Mouse (Mus musculus): Measurements from ENCODE around the gene Gas2l1. TPM values are rescaled to one million over a fixed set of nuclear protein-coding genes. Genes with fewer than 3 reads are reported as not detected.
A peak's percentile ranks its signal among the peaks of the same experiment; 100 is the strongest.
"Not testable (repeated sequence)": the region's sequence is repeated elsewhere in the genome, so short reads cannot be mapped to it uniquely, and the experiment has no call there.

Gene Gas2l1
- polyA plus RNA-seq, 1 experiment = 28.4 TPM

- Histone ChIP-seq H3K27me3 (ENCODE audit: control insufficient read depth, insufficient read depth, low read length, poor library complexity, severe bottlenecking) (no peaks in the 10 kb centered on the region), H3K36me3 (ENCODE audit: control insufficient read depth, insufficient read depth, low read length, poor library complexity, severe bottlenecking) (peaks cover 27% of the 10 kb centered on the region), H3K27ac (ENCODE audit: insufficient read depth, low read length) (no peak overlapping the region), H3K4me1 (ENCODE audit: control insufficient read depth, insufficient read depth, low read length) (peaks cover 3% of the 10 kb centered on the region), H3K4me3 (ENCODE audit: low read depth, low read length) (no peak overlapping the region), H3K9ac (ENCODE audit: low read depth, poor library complexity, severe bottlenecking) (peak overlapping the region; percentile 99), H3K9me3 (replicated peaks; ENCODE audit: control insufficient read depth, insufficient read depth, low read length, poor library complexity, severe bottlenecking) (no peaks in the 10 kb centered on the region)
- TF ChIP-seq POLR2A (IDR thresholded peaks at IDR 0.05; ENCODE audit: insufficient read depth, low read length) = no peak
- no peak for TF ChIP-seq CTCF (IDR thresholded peaks at IDR 0.05; ENCODE audit: low read depth, low read length)
These were observed 31.4 kb upstream of the Gas2l1 start for GRCm38 (mm10) chr11:5096480-5097020.

GRCm38 (mm10) chr11:5095877-5096276 lies 30.8 kb upstream of the Gas2l1 start:
- Histone ChIP-seq H3K4me1 (ENCODE audit: control insufficient read depth, insufficient read depth, low read length) (peaks cover 2% of the 10 kb centered on the region), H3K36me3 (ENCODE audit: control insufficient read depth, insufficient read depth, low read length, poor library complexity, severe bottlenecking) (peaks cover 33% of the 10 kb centered on the region), H3K9me3 (replicated peaks; ENCODE audit: control insufficient read depth, insufficient read depth, low read length, poor library complexity, severe bottlenecking) (no peaks in the 10 kb centered on the region), H3K4me3 (ENCODE audit: low read depth, low read length) (peak overlapping the region; percentile 13; the same call in 1 of the 2 replicates), H3K27me3 (ENCODE audit: control insufficient read depth, insufficient read depth, low read length, poor library complexity, severe bottlenecking) (no peaks in the 10 kb centered on the region), H3K9ac (ENCODE audit: low read depth, poor library complexity, severe bottlenecking) (peak overlapping the region; percentile 99; the same call in 1 of the 2 replicates), H3K27ac (ENCODE audit: insufficient read depth, low read length) (no peak overlapping the region)
- no peak for TF ChIP-seq EP300 (IDR thresholded peaks at IDR 0.05; ENCODE audit: insufficient read depth, low read depth, low read length)
- TF ChIP-seq CTCF (IDR thresholded peaks at IDR 0.05; ENCODE audit: low read depth, low read length) = no peak
- TF ChIP-seq POLR2A (IDR thresholded peaks at IDR 0.05; ENCODE audit: insufficient read depth, low read length) = no peak

GRCm38 (mm10) chr11:5091706-5092105 lies 26.6 kb upstream of the Gas2l1 start:
- peaks cover 74% of the 10 kb centered on the region for H3K36me3 ChIP-seq (ENCODE audit: control insufficient read depth, insufficient read depth, low read length, poor library complexity, severe bottlenecking)
- H3K27me3 ChIP-seq (ENCODE audit: control insufficient read depth, insufficient read depth, low read length, poor library complexity, severe bottlenecking) = no peaks in the 10 kb centered on the region
- no peak overlapping the region for H3K27ac ChIP-seq (ENCODE audit: insufficient read depth, low read length)
- no peak for TF ChIP-seq POLR2A (IDR thresholded peaks at IDR 0.05; ENCODE audit: insufficient read depth, low read length)
- no peak for TF ChIP-seq EP300 (IDR thresholded peaks at IDR 0.05; ENCODE audit: insufficient read depth, low read depth, low read length)
- TF ChIP-seq CTCF (IDR thresholded peaks at IDR 0.05; ENCODE audit: low read depth, low read length) = peak; percentile 45
- H3K4me3 ChIP-seq (ENCODE audit: low read depth, low read length) = no peak overlapping the region
- H3K4me1 ChIP-seq (ENCODE audit: control insufficient read depth, insufficient read depth, low read length) = no peaks in the 10 kb centered on the region
- no peaks in the 10 kb centered on the region for H3K9me3 ChIP-seq (replicated peaks; ENCODE audit: control insufficient read depth, insufficient read depth, low read length, poor library complexity, severe bottlenecking)
- H3K9ac ChIP-seq (ENCODE audit: low read depth, poor library complexity, severe bottlenecking) = no peak overlapping the region

GRCm38 (mm10) chr11:5089147-5089546 lies 24.0 kb upstream of the Gas2l1 start:
- H3K4me1 ChIP-seq (ENCODE audit: control insufficient read depth, insufficient read depth, low read length) = no peaks in the 10 kb centered on the region
- no peak overlapping the region for H3K4me3 ChIP-seq (ENCODE audit: low read depth, low read length)
- H3K36me3 ChIP-seq (ENCODE audit: control insufficient read depth, insufficient read depth, low read length, poor library complexity, severe bottlenecking) = peaks cover 98% of the 10 kb centered on the region
- no peak overlapping the region for H3K27ac ChIP-seq (ENCODE audit: insufficient read depth, low read length)
- no peaks in the 10 kb centered on the region for H3K27me3 ChIP-seq (ENCODE audit: control insufficient read depth, insufficient read depth, low read length, poor library complexity, severe bottlenecking)
- no peaks in the 10 kb centered on the region for H3K9me3 ChIP-seq (replicated peaks; ENCODE audit: control insufficient read depth, insufficient read depth, low read length, poor library complexity, severe bottlenecking)
- TF ChIP-seq POLR2A (IDR thresholded peaks at IDR 0.05; ENCODE audit: insufficient read depth, low read length) = no peak
- no peak for TF ChIP-seq EP300 (IDR thresholded peaks at IDR 0.05; ENCODE audit: insufficient read depth, low read depth, low read length)
- no peak for TF ChIP-seq CTCF (IDR thresholded peaks at IDR 0.05; ENCODE audit: low read depth, low read length)
- H3K9ac ChIP-seq (ENCODE audit: low read depth, poor library complexity, severe bottlenecking) = no peak overlapping the region

GRCm38 (mm10) chr11:5076843-5077242 lies 11.7 kb upstream of the Gas2l1 start:
- not testable (repeated sequence) for H3K4me3 ChIP-seq (ENCODE audit: low read depth, low read length); H3K9ac ChIP-seq (ENCODE audit: low read depth, poor library complexity, severe bottlenecking); H3K9me3 ChIP-seq (replicated peaks; ENCODE audit: control insufficient read depth, insufficient read depth, low read length, poor library complexity, severe bottlenecking); H3K27me3 ChIP-seq (ENCODE audit: control insufficient read depth, insufficient read depth, low read length, poor library complexity, severe bottlenecking); H3K4me1 ChIP-seq (ENCODE audit: control insufficient read depth, insufficient read depth, low read length); H3K27ac ChIP-seq (ENCODE audit: insufficient read depth, low read length)
- H3K36me3 ChIP-seq (ENCODE audit: control insufficient read depth, insufficient read depth, low read length, poor library complexity, severe bottlenecking) = peaks cover 80% of the 10 kb centered on the region

GRCm38 (mm10) chr11:5075760-5076159 lies 10.6 kb upstream of the Gas2l1 start:
- H3K9me3 ChIP-seq (replicated peaks; ENCODE audit: control insufficient read depth, insufficient read depth, low read length, poor library complexity, severe bottlenecking) = no peaks in the 10 kb centered on the region
- H3K36me3 ChIP-seq (ENCODE audit: control insufficient read depth, insufficient read depth, low read length, poor library complexity, severe bottlenecking) = peaks cover 83% of the 10 kb centered on the region
- no peaks in the 10 kb centered on the region for H3K27me3 ChIP-seq (ENCODE audit: control insufficient read depth, insufficient read depth, low read length, poor library complexity, severe bottlenecking)
- TF ChIP-seq POLR2A (IDR thresholded peaks at IDR 0.05; ENCODE audit: insufficient read depth, low read length) = no peak
- TF ChIP-seq CTCF (IDR thresholded peaks at IDR 0.05; ENCODE audit: low read depth, low read length) = no peak
- no peak for TF ChIP-seq EP300 (IDR thresholded peaks at IDR 0.05; ENCODE audit: insufficient read depth, low read depth, low read length)
- H3K27ac ChIP-seq (ENCODE audit: insufficient read depth, low read length) = no peak overlapping the region
- H3K4me3 ChIP-seq (ENCODE audit: low read depth, low read length) = no peak overlapping the region
- no peaks in the 10 kb centered on the region for H3K4me1 ChIP-seq (ENCODE audit: control insufficient read depth, insufficient read depth, low read length)
- H3K9ac ChIP-seq (ENCODE audit: low read depth, poor library complexity, severe bottlenecking) = 0 out of 2 replicates have a peak overlapping the region, but pooled peaks have one; percentile 35
